Comparison of ENCODE assay signal across 8 mouse cellular contexts in the genomic region with DNA sequence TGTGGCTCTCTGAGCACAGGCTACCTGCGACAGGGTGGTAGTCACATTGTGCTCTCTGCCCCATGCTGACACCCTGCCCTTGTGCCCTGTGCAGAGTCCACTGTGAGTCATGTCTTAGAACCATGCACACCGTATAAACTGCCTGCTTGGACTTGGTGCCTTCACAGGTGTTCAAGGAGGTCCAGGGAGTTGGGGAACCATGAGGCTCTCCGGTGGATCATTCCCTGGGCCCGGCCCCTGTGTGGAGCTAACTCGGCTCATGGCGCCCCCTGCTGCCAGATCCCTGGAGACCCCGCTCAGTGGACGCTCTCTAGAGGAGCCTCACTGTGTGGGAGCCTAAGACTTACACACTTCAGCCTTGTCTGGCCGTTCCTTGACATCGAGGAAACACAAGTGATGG.
A peak's percentile ranks its signal among the peaks of the same experiment; 100 is the strongest.
DNase-seq lines count a peak whose midpoint lies in the region; ATAC-seq lines count a peak whose summit lies in the region.
"Had no signal": no experiment of that assay in that cellular context is flagged by ENCODE, and none has a peak within 500 bp of the region (broad histone marks: within the 10 kb centered on the region; RNA-seq: fewer than 3 reads in every experiment).

No protein-coding gene starts in this region.

- intact Hi-C loops in left cerebral cortex, postnatal 14 days (cut with DNase I) = no loop called here

- no peak overlapping the region for H3K9ac ChIP-seq in intestine, embryonic 16.5 days (ENCODE audit: low read depth, low read length)

- H3K27me3 ChIP-seq in intestine, embryonic 16.5 days (replicated peaks; ENCODE audit: control insufficient read depth, insufficient read depth, low read length) = no peaks in the 10 kb centered on the region

- peak; percentile 88 for ATAC-seq in intestine, embryonic 16.5 days
- ATAC-seq in frontal cortex, adult (ENCODE audit: low TSS enrichment) = no peak

- 30% methylated on average over 10 of the region's 10 CpGs for WGBS in intestine, embryonic 16.5 days

- H3K4me1 ChIP-seq in intestine, embryonic 16.5 days (ENCODE audit: control insufficient read depth, insufficient read depth, low read length) = peaks cover 46% of the 10 kb centered on the region

- no peak overlapping the region for H3K4me3 ChIP-seq in intestine, embryonic 16.5 days (ENCODE audit: low read length)
- H3K4me3 ChIP-seq: erythroblast, embryonic 14.5 days had no signal

- peak; percentile 32 to 46 for DNase-seq in left cerebral cortex, adult 18-20 months (ENCODE audit: low spot score in 2 of 2)
- no peak for DNase-seq in left cerebral cortex, postnatal 14 days (ENCODE audit: low spot score in 2 of 2)
- DNase-seq in R1 (ENCODE audit: low read depth, low spot score) = peak; percentile 66
- peak; percentile 77 for DNase-seq in embryo, embryonic 11 days
- DNase-seq in lung, postnatal 25 days (ENCODE audit: low spot score) = peak; percentile 65

- H3K4me2 ChIP-seq in intestine, embryonic 16.5 days (ENCODE audit: low read depth, low read length) = no peak overlapping the region

- peak overlapping the region; percentile 48 for H3K27ac ChIP-seq in intestine, embryonic 16.5 days (ENCODE audit: low read length)

- H3K9me3 ChIP-seq in intestine, embryonic 16.5 days (ENCODE audit: control insufficient read depth, low read length) = no peaks in the 10 kb centered on the region

- H3K36me3 ChIP-seq in intestine, embryonic 16.5 days (ENCODE audit: control insufficient read depth, insufficient read depth, low read length) = 0 out of 2 replicates have a peak, but pooled peaks cover 3% of the 10 kb centered on the region

Comparison
In these comparisons a context has a peak if more than half of its experiments do, and no peak if none do; other contexts are left out.
1. DNase-seq: peak in left cerebral cortex, adult 18-20 months (2 of 2), R1 (single experiment), embryo, embryonic 11 days (single experiment) and lung, postnatal 25 days (single experiment); none in left cerebral cortex, postnatal 14 days (0 of 2).